Mouse (Mus musculus): ENCODE results near the gene Pcsk7.

Gene Pcsk7

GRCm38 (mm10) chr9:45906355-45907077, at the start of gene Pcsk7, which contains the start of gene Rnf214:
Gene Pcsk7, plus strand, starts transcription at chr9:45906497.
Gene Rnf214, minus strand, starts transcription at chr9:45906911.
- peak; percentile 93 to 96 for DNase-seq

GRCm38 (mm10) chr9:45859364-45859763, 46.9 kb upstream of the Pcsk7 start:
- no peak for DNase-seq

GRCm38 (mm10) chr9:45861813-45862212, 44.5 kb upstream of the Pcsk7 start:
- no peak for DNase-seq

GRCm38 (mm10) chr9:45869181-45869580, 37.1 kb upstream of the Pcsk7 start:
- no peak for DNase-seq

- DNase-seq = no peak
Measured at GRCm38 (mm10) chr9:45870265-45870664, 36.0 kb upstream of the Pcsk7 start.

GRCm38 (mm10) chr9:45877928-45878327, 28.4 kb upstream of the Pcsk7 start:
- DNase-seq = peak; percentile 60 to 67

GRCm38 (mm10) chr9:45893681-45894080, 12.6 kb upstream of the Pcsk7 start:
- DNase-seq = no peak

GRCm38 (mm10) chr9:45905196-45905595, 1.1 kb upstream of the Pcsk7 start:
- DNase-seq = no peak

- DNase-seq = peak; percentile 56 to 69
Measured at GRCm38 (mm10) chr9:45905811-45906237, 473 bp upstream of the Pcsk7 start.

- no peak for DNase-seq
Measured at GRCm38 (mm10) chr9:45907078-45907428, 756 bp downstream of the Pcsk7 start.

- no peak for DNase-seq
Measured at GRCm38 (mm10) chr9:45910995-45911394, 4.7 kb downstream of the Pcsk7 start.

- DNase-seq = peak; percentile 79 to 80
Measured at GRCm38 (mm10) chr9:45911673-45912072, 5.4 kb downstream of the Pcsk7 start.

GRCm38 (mm10) chr9:45915659-45916058, 9.4 kb downstream of the Pcsk7 start:
- DNase-seq = no peak

- peak; percentile 45 to 56 for DNase-seq
Measured at GRCm38 (mm10) chr9:45917041-45917934, 11.0 kb downstream of the Pcsk7 start.

- DNase-seq = peak in 1 of 2 experiments; percentile 29
Measured at GRCm38 (mm10) chr9:45919895-45920294, 13.6 kb downstream of the Pcsk7 start.

GRCm38 (mm10) chr9:45929285-45929684, 23.0 kb downstream of the Pcsk7 start:
- no peak for DNase-seq

- DNase-seq = peak in 1 of 2 experiments; percentile 48
Measured at GRCm38 (mm10) chr9:45931958-45932357, 25.7 kb downstream of the Pcsk7 start.

- DNase-seq = peak in 1 of 2 experiments; percentile 48
Measured at GRCm38 (mm10) chr9:45932571-45933415, 26.5 kb downstream of the Pcsk7 start.

- DNase-seq = peak; percentile 72 to 84
Measured at GRCm38 (mm10) chr9:45935628-45936210, 29.4 kb downstream of the Pcsk7 start, which contains the start of gene Tagln. Gene Tagln, minus strand, starts transcription at chr9:45936058.

GRCm38 (mm10) chr9:45936883-45937282, 30.6 kb downstream of the Pcsk7 start:
- peak; percentile 75 to 86 for DNase-seq

- no peak for DNase-seq
Measured at GRCm38 (mm10) chr9:45938088-45938487, 31.8 kb downstream of the Pcsk7 start.

- DNase-seq = no peak
Measured at GRCm38 (mm10) chr9:45938952-45939637, 32.8 kb downstream of the Pcsk7 start.

All from kidney, postnatal 4 days (tissue).